Mouse (Mus musculus) cortical plate, adult 2 months (tissue): Measurements from ENCODE around the gene Tmem107. TPM values are rescaled to one million over a fixed set of nuclear protein-coding genes. Genes with fewer than 3 reads are reported as not detected.

Experiments
- H3K27ac ChIP-seq: fragments of 200-500 bp; 2 replicates; pipeline ENCODE4 v1.5.1; 2012; ENCODE audit warnings: low read length, control low read depth, inconsistent platforms; ENCODE audit not compliant: insufficient read depth
- H3K4me1 ChIP-seq: fragments of 200-500 bp; 2 replicates; pipeline ENCODE4 v1.6.1; 2011; ENCODE audit warnings: low read length; ENCODE audit not compliant: control insufficient read depth, insufficient read depth
- H3K4me3 ChIP-seq: fragments of 200-500 bp; 2 replicates; pipeline ENCODE4 v1.5.1; 2011; ENCODE audit warnings: mild to moderate bottlenecking, low read length, control low read depth; ENCODE audit not compliant: insufficient read depth
- CTCF ChIP-seq: fragments of 200-500 bp; IDR thresholded peaks from 2 replicates; pipeline ENCODE4 v1.5.1; 2011; ENCODE audit warnings: mild to moderate bottlenecking, control low read depth, low read length; ENCODE audit not compliant: insufficient read depth; ENCODE audit errors: extremely low read depth
- POLR2A ChIP-seq: fragments of 200-500 bp; IDR thresholded peaks from 2 replicates; pipeline ENCODE4 v1.6.1; 2011; ENCODE audit warnings: mild to moderate bottlenecking, low read length, control low read depth; ENCODE audit not compliant: insufficient read depth; ENCODE audit errors: extremely low read depth
- polyA plus RNA-seq: library from polyadenylated mRNA; depleted of rRNA; stranded (reverse); fragments of >200 nt; gene quantifications from 2 replicates; pipeline ENCODE4 v1.2.3, GENCODE M21; 2012

Tmem107 gene
- polyA plus RNA-seq, 1 experiment: 21.4 TPM

GRCm38 (mm10) chr11:69064259-69065133 lies 6.1 kb upstream of the Tmem107 start:
- Histone ChIP-seq H3K4me1 (no peaks in the 10 kb centered on the region), H3K27ac (no peak overlapping the region), H3K4me3 (peak overlapping the region; percentile 76)
- TF ChIP-seq POLR2A: no peak
- no peak for TF ChIP-seq CTCF

GRCm38 (mm10) chr11:69065394-69065925 lies 5.1 kb upstream of the Tmem107 start:
- no peak for TF ChIP-seq CTCF
- no peak for TF ChIP-seq POLR2A
- no peak overlapping the region; the same call in 1 of the 2 replicates for H3K4me3 ChIP-seq
- H3K27ac ChIP-seq: no peak overlapping the region
- H3K4me1 ChIP-seq: no peaks in the 10 kb centered on the region

- no peaks in the 10 kb centered on the region; the same call in 1 of the 2 replicates for H3K4me1 ChIP-seq
- H3K4me3 ChIP-seq: peak overlapping the region; percentile 53
- no peak for TF ChIP-seq CTCF
- TF ChIP-seq POLR2A: peak; percentile 64; the same call in 1 of the 2 replicates
- 0 out of 2 replicates have a peak overlapping the region, but pooled peaks have one; percentile 18 for H3K27ac ChIP-seq
Measured at GRCm38 (mm10) chr11:69066163-69066861, 4.3 kb upstream of the Tmem107 start.

- H3K4me1 ChIP-seq: no peaks in the 10 kb centered on the region; the same call in 1 of the 2 replicates
- H3K4me3 ChIP-seq: peak overlapping the region; percentile 53; the same call in 1 of the 2 replicates
- no peak overlapping the region for H3K27ac ChIP-seq
- TF ChIP-seq CTCF: peak; percentile 82
- TF ChIP-seq POLR2A: no peak
Measured at GRCm38 (mm10) chr11:69066956-69067355, 3.6 kb upstream of the Tmem107 start.

- H3K4me1 ChIP-seq: peaks cover 2% of the 10 kb centered on the region
- TF ChIP-seq POLR2A (no peak), CTCF (no peak)
- no peak overlapping the region for H3K4me3 ChIP-seq
- H3K27ac ChIP-seq: no peak overlapping the region
Measured at GRCm38 (mm10) chr11:69067601-69068000, 3.0 kb upstream of the Tmem107 start.

- peak overlapping the region; percentile 7 for H3K27ac ChIP-seq
- H3K4me3 ChIP-seq: peak overlapping the region; percentile 60
- peaks cover 4% of the 10 kb centered on the region for H3K4me1 ChIP-seq
- TF ChIP-seq POLR2A: no peak
- TF ChIP-seq CTCF: no peak
Measured at GRCm38 (mm10) chr11:69070093-69070492, 513 bp upstream of the Tmem107 start.

GRCm38 (mm10) chr11:69071262-69071661 lies 656 bp downstream of the Tmem107 start:
- TF ChIP-seq CTCF (no peak), POLR2A (no peak)
- Histone ChIP-seq H3K27ac (peak overlapping the region; percentile 49), H3K4me3 (peak overlapping the region; percentile 60), H3K4me1 (peaks cover 4% of the 10 kb centered on the region)

- H3K27ac ChIP-seq: no peak overlapping the region; the same call in 1 of the 2 replicates
- H3K4me1 ChIP-seq: peaks cover 4% of the 10 kb centered on the region
- no peak for TF ChIP-seq POLR2A
- TF ChIP-seq CTCF: no peak
- no peak overlapping the region; the same call in 1 of the 2 replicates for H3K4me3 ChIP-seq
Measured at GRCm38 (mm10) chr11:69072234-69072633, 1.6 kb downstream of the Tmem107 start.

GRCm38 (mm10) chr11:69072666-69073064 lies 2.1 kb downstream of the Tmem107 start:
- Histone ChIP-seq H3K4me3 (peak overlapping the region; percentile 18; the same call in 1 of the 2 replicates), H3K27ac (peak overlapping the region; percentile 27; the same call in 1 of the 2 replicates), H3K4me1 (peaks cover 4% of the 10 kb centered on the region)
- TF ChIP-seq POLR2A: no peak
- TF ChIP-seq CTCF: no peak
